Comparison of ENCODE assay signal across 25 mouse cellular contexts in the genomic region with DNA sequence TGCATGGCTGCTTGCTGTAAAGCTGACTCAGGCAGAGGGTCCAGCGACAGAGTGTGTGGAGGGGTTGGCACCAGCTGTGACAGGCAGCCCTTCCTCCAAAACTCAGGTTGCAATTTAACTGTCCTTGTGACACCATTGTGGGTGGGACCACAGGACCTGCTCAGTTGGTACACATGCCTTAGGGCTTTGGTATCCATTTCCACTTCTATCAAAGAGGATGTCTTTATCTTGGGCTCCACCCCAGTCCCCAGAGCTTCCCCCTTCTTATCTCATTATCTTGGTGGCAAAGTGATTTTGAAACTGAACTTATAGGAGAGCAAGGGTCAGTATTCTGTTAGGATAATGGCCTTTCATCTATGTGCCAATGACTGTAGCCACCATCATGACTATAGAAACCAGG. TPM values are rescaled to one million over a fixed set of nuclear protein-coding genes. Genes with fewer than 3 reads are reported as not detected.
DNase-seq lines count a peak whose midpoint lies in the region; ATAC-seq lines count a peak whose summit lies in the region.
"Had no signal": no experiment of that assay in that cellular context is flagged by ENCODE, and none has a peak within 500 bp of the region (broad histone marks: within the 10 kb centered on the region; RNA-seq: fewer than 3 reads in every experiment).

No protein-coding gene starts in this region.

- DNase-seq in heart, adult 11 months, result peak; percentile 66
- DNase-seq in heart, postnatal 10 days, result no peak
- no peak for DNase-seq in limb, embryonic 10.5 days (ENCODE audit: low spot score)
- peak; percentile 81 for DNase-seq in 416B (ENCODE audit: low read depth)
- no peak for DNase-seq in c-Kit-positive CD71-positive TER-119-positive erythroid progenitor cells, embryonic 14.5 days (ENCODE audit: low spot score)
- DNase-seq: adrenal gland, adult 2 months; adrenal gland, postnatal 25 days; cerebellum, adult 2 months; cerebellum, postnatal 10 days; embryo, embryonic 11 days; forebrain, postnatal 0 days; gastrocnemius, postnatal 14 days; heart, postnatal 4 days had no signal

- no peaks in the 10 kb centered on the region for H3K9me3 ChIP-seq in limb, embryonic 13.5 days
- H3K9me3 ChIP-seq in limb, embryonic 10.5 days (replicated peaks), result no peaks in the 10 kb centered on the region
- no peaks in the 10 kb centered on the region for H3K9me3 ChIP-seq in forebrain, embryonic 12.5 days
- H3K9me3 ChIP-seq: embryonic facial prominence, embryonic 13.5 days; forebrain, embryonic 13.5 days; heart, embryonic 13.5 days; hindbrain, embryonic 12.5 days had no signal

- no peak overlapping the region for H3K4me2 ChIP-seq in limb, embryonic 13.5 days (replicated peaks)
- no peak overlapping the region for H3K4me2 ChIP-seq in forebrain, embryonic 12.5 days
- H3K4me2 ChIP-seq: embryonic facial prominence, embryonic 13.5 days; forebrain, embryonic 13.5 days; heart, embryonic 13.5 days; hindbrain, embryonic 12.5 days had no signal

- no peaks in the 10 kb centered on the region for H3K27me3 ChIP-seq in limb, embryonic 13.5 days
- H3K27me3 ChIP-seq in limb, embryonic 10.5 days (ENCODE audit: low read depth, poor library complexity, severe bottlenecking), result no peaks in the 10 kb centered on the region
- no peaks in the 10 kb centered on the region for H3K27me3 ChIP-seq in forebrain, embryonic 12.5 days
- H3K27me3 ChIP-seq: CH12.LX; embryonic facial prominence, embryonic 13.5 days; forebrain, embryonic 13.5 days; heart, embryonic 13.5 days; hindbrain, embryonic 12.5 days had no signal

- no peak overlapping the region for H3K4me3 ChIP-seq in limb, embryonic 13.5 days
- H3K4me3 ChIP-seq in limb, embryonic 10.5 days, result no peak overlapping the region
- H3K4me3 ChIP-seq in forebrain, embryonic 12.5 days (replicated peaks), result no peak overlapping the region
- H3K4me3 ChIP-seq: embryonic facial prominence, embryonic 13.5 days; forebrain, embryonic 13.5 days; heart, embryonic 13.5 days; hindbrain, embryonic 12.5 days had no signal

- H3K36me3 ChIP-seq in limb, embryonic 13.5 days, result peaks cover 53% of the 10 kb centered on the region
- H3K36me3 ChIP-seq in limb, embryonic 10.5 days, result peaks cover 43% of the 10 kb centered on the region
- H3K36me3 ChIP-seq in forebrain, embryonic 12.5 days (replicated peaks), result peaks cover 13% of the 10 kb centered on the region

- H3K9ac ChIP-seq in limb, embryonic 13.5 days, result no peak overlapping the region; the same call in 1 of the 2 replicates
- H3K9ac ChIP-seq in forebrain, embryonic 12.5 days, result no peak overlapping the region
- H3K9ac ChIP-seq: embryonic facial prominence, embryonic 13.5 days; forebrain, embryonic 13.5 days; forebrain, postnatal 0 days; heart, embryonic 13.5 days; hindbrain, embryonic 12.5 days had no signal

- peaks cover 18% of the 10 kb centered on the region for H3K4me1 ChIP-seq in limb, embryonic 13.5 days
- H3K4me1 ChIP-seq in limb, embryonic 10.5 days, result peaks cover 11% of the 10 kb centered on the region
- H3K4me1 ChIP-seq in forebrain, embryonic 12.5 days, result no peaks in the 10 kb centered on the region
- H3K4me1 ChIP-seq: forebrain, embryonic 13.5 days; heart, embryonic 13.5 days had no signal

- WGBS in limb, embryonic 13.5 days, result 35% methylated on average over 1 of the region's 1 CpGs
- WGBS in limb, embryonic 10.5 days, result 66% methylated on average over 1 of the region's 1 CpGs
- 70% methylated on average over 1 of the region's 1 CpGs for WGBS in forebrain, embryonic 12.5 days

- H3K27ac ChIP-seq in limb, embryonic 13.5 days, result no peak overlapping the region
- H3K27ac ChIP-seq in limb, embryonic 10.5 days, result no peak overlapping the region
- no peak overlapping the region for H3K27ac ChIP-seq in forebrain, embryonic 12.5 days
- H3K27ac ChIP-seq: forebrain, embryonic 13.5 days; heart, embryonic 13.5 days; hindbrain, embryonic 12.5 days had no signal

- intact Hi-C loops in heart, postnatal 10 days (cut with DNase I), result no loop called here

- ATAC-seq in limb, embryonic 13.5 days (ENCODE audit: low FRiP score, low read depth), result 0 out of 2 replicates have a peak, but pooled peaks have one; percentile 19
- ATAC-seq in granulocyte monocyte progenitor cell, adult 5-6 weeks (replicated peaks; ENCODE audit: poor library complexity, severe bottlenecking), result peak; percentile 81
- no peak for ATAC-seq in forebrain, embryonic 12.5 days (ENCODE audit: low FRiP score)
- ATAC-seq: forebrain, embryonic 13.5 days; forebrain, postnatal 0 days; hindbrain, embryonic 16.5 days had no signal

RNA-seq across cellular contexts. Expression of a gene that starts 9.7 kb away (rescaled TPM):
- not detected for total RNA-seq in heart, postnatal 10 days (2021)
- polyA plus RNA-seq in limb, embryonic 13.5 days (2015; fragmentation: Nextera tagmentation; extraction: Ambion mirVana), result not detected in 2 replicates
- not detected in 2 replicates for polyA plus RNA-seq in limb, embryonic 10.5 days (2016; fragmentation: Nextera tagmentation; extraction: Ambion mirVana)
- total RNA-seq in granulocyte monocyte progenitor cell, adult 5-6 weeks (2014; fragmentation: Nextera tagmentation), result not detected in 2 replicates
- not detected in 2 replicates for total RNA-seq in granulocyte monocyte progenitor cell, adult 5-6 weeks (2017)
- not detected in 2 replicates for polyA plus RNA-seq in forebrain, embryonic 12.5 days (2016; fragmentation: Nextera tagmentation; extraction: Ambion mirVana)
- total RNA-seq: CH12.LX; forebrain, postnatal 0 days; heart, postnatal 4 days had no signal
- polyA plus RNA-seq: embryonic facial prominence, embryonic 13.5 days; forebrain, embryonic 13.5 days; forebrain, postnatal 0 days; heart, embryonic 13.5 days; heart, postnatal 0 days; hindbrain, embryonic 12.5 days; hindbrain, embryonic 16.5 days had no signal

RNA-seq across cellular contexts. Expression of a gene that starts 12.0 kb away (rescaled TPM):
- total RNA-seq in heart, postnatal 10 days (2021), result not detected
- polyA plus RNA-seq in limb, embryonic 13.5 days (2015; fragmentation: Nextera tagmentation; extraction: Ambion mirVana), result not detected in 2 replicates
- not detected in 2 replicates for polyA plus RNA-seq in limb, embryonic 10.5 days (2016; fragmentation: Nextera tagmentation; extraction: Ambion mirVana)
- total RNA-seq in granulocyte monocyte progenitor cell, adult 5-6 weeks (2014; fragmentation: Nextera tagmentation), result not detected in 2 replicates
- total RNA-seq in granulocyte monocyte progenitor cell, adult 5-6 weeks (2017), result not detected in 2 replicates
- polyA plus RNA-seq in forebrain, embryonic 12.5 days (2016; fragmentation: Nextera tagmentation; extraction: Ambion mirVana), result not detected in 2 replicates
- total RNA-seq: adrenal gland, adult 2 months; adrenal gland, postnatal 25 days; CH12.LX; forebrain, postnatal 0 days; gastrocnemius, adult 18-20 months; gastrocnemius, postnatal 14 days; heart, postnatal 4 days had no signal
- polyA plus RNA-seq: adrenal gland, adult 2 months; cerebellum, adult 2 months; embryonic facial prominence, embryonic 13.5 days; forebrain, embryonic 13.5 days; forebrain, postnatal 0 days; gonadal fat pad, adult 2 months; heart, embryonic 13.5 days; heart, postnatal 0 days; hindbrain, embryonic 16.5 days had no signal

Comparison
In these comparisons a context has a peak if more than half of its experiments do, and no peak if none do; other contexts are left out.
1. DNase-seq: peak in heart, adult 11 months (single experiment) and 416B (single experiment); none in heart, postnatal 10 days (0 of 2), limb, embryonic 10.5 days (single experiment) and c-Kit-positive CD71-positive TER-119-positive erythroid progenitor cells, embryonic 14.5 days (single experiment).